Mouse (Mus musculus): ENCODE measurements around the gene Creld2. TPM values are rescaled to one million over a fixed set of nuclear protein-coding genes. Genes with fewer than 3 reads are reported as not detected.

Gene Creld2
- total RNA-seq, 2 experiments from 2014 or later = 17.5 to 26.0 TPM

DNA sequence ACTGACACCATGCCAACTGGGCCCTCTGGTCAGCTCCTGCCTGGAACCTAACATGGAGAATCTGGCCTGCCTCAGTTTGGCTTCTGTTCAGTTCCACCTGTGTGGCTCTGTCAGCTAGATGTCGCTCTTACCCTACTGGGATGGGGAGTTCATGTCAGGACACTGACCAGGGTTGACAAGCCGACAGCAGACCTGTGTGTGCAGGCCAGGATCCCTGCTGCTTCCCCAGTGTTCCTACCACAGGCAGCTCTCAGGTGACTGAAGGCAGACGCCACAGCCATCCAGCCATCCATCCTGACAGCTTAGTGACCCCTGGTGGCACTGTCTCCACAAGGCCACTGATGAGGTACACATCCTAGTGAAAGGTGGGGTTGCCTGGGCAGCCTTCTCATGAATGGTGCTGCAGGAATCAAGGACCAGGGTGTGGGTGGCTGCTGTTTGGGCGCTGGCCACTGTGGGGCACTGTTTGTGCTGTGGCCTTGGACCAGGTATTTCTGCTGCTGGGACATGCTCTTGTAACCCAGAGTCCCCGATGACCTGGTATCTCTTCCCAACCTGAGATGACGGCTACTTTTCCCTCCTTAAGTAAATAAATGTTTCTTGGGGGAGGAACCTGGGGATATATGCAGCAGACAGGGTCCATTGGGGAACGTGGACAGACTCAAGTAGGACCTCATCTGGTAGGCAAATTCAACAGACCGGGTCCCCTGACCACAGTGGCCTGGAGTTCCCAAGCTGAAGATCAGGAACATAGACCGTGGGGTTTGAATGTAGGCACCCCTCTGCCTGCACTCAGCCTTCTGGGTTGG, 8.7 kb downstream of the Creld2 start:
- intact Hi-C loops (cut with DNase I) = loop anchor here (1.0 to 10.0 kb wide), 4 partner anchors 34 to 227 kb away; partner anchors contain the start of genes Panx2 and Pim3
- peak in 1 of 2 experiments; percentile 38 for DNase-seq (ENCODE audit: low spot score in 2 of 2)

DNA sequence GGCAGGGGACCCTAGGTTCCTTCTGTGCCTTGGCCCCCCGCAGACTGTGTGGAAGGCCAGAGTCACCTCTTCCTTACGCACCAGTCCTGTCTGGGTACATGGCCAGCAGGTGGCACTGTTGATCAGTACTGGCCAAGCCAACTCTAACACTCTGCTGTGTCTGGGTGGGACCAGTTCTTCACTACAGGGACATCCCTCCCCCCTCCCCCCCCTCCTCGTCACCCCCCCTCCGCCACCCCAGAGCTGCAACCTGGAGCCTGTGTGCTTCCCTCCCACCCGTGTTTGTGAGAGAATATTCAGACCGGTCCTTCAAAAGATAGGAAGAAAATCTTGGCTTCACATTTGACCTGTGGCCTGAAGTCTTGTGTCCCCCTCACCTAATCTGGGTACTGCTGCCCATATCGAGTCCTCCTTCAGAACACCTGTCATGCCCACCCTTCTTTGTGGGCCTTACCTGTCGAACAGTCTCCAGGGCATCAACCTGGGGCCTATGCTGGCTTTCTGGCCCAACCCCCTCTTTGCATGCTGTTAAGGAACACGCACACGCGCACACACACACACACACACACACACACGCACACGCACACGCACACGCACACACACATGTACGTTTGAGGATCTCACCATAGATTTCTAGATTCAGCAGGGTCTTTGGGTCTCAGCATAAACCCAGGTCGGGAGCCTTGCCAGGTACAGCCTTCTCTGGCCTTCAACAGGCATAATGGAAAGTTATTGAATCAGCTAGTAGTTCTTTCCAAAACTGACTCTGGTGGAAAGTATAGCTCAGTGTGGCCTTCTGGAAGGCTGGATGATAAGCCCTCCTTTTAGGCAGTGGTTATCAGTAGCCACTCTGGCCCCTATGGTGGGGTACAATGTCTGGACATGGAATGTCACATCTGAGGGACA, 9.6 kb downstream of the Creld2 start:
- intact Hi-C loops (cut with DNase I) = loop anchor here (1.0 to 10.0 kb wide), 4 partner anchors 33 to 226 kb away; partner anchors contain the start of genes Panx2 and Pim3
- DNase-seq (ENCODE audit: low spot score in 2 of 2) = peak; percentile 79 to 87

- peak; percentile 41 to 43 for DNase-seq (ENCODE audit: low spot score in 2 of 2)
- intact Hi-C loops (cut with DNase I) = loop anchor here (5.0 to 10.0 kb wide), 2 partner anchors 32 to 225 kb away; partner anchors contain the start of genes Panx2 and Pim3
Measured at GRCm38 (mm10) chr15:88829791-88830440, 10.5 kb downstream of the Creld2 start.

DNA sequence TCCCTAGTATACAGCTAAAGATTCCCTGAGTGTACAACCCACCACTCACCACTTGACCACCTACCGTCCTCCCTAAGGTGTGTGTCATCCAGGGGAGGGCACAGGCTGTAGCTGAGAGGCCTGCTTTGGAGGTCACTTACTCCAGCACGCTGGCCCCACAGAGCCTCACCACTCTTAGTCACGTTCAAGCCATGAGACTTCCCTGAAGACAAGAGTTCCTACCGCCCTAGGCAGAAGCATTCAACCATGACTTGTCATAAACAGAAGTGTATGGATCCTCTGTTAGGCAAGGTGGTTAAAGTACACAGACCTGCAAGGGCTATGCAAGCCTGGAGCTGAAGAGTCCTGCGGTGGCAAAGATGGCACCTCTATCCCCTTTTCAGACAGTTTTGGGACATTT, 11.2 kb downstream of the Creld2 start:
- intact Hi-C loops (cut with DNase I) = no loop called here
- no peak for DNase-seq (ENCODE audit: low spot score in 2 of 2)

DNA sequence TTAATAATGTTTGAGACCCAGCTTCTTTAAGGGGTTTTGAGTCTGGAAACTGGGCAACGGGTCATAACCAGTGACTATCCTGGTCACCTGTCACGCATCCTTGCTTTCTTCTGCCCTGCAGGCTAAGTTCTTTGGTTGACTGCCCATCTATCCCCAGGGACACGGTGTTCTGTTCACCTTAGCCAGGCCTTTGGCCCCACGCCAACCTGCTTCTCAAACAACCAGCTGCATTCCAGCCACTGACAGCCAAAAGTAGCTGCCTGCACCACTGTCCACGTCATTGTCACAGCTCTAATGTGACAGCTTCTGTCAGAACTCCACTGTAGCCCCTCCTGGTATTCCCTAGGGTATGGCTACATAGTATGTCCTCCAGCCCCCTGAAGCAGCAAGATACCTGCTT, 12.0 kb downstream of the Creld2 start:
- intact Hi-C loops (cut with DNase I) = no loop called here

DNA sequence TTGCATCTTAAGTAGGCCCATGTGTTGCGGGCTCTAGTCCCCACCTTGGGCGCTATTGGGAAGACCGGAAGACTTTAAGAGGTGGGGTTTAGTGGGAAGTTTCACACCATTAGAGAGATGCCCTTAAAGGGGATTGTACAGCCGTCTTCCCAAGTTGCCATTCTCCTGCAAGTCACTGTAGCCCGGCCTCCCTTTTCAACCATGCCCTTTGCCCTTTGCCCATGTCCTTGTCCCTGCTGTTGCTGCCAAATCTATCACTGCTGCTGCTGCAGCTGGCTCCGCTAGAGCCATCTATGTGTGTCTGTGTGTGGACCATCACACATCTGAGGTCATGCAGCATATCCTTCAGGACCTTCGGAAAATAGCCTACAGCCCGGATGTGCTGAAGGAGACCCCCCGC, 13.1 kb downstream of the Creld2 start:
- intact Hi-C loops (cut with DNase I) = no loop called here
- DNase-seq (ENCODE audit: low spot score in 2 of 2) = no peak

More for the DNA sequence above, 12.0 kb downstream of the Creld2 start:
- DNase-seq (ENCODE audit: low spot score in 2 of 2) = no peak

DNA sequence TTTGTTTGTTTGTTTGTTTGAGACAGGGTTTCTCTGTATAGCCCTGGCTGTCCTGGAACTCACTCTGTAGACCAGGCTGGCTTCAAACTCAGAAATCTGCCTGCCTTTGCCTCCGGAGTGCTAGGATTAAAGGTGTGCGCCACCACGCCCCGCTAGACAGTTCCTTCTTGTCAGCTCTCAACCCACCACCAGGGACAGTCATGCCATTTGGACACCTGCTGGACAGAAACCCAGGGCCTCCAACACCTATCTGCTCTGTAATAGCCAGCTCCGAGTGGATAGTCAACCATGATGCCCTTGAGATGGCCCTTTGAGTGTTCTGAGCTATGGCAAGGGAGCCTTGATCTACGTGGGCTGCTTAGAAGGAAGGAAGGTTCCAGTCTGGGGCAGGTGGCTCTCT, 16.6 kb downstream of the Creld2 start:
- no peak for DNase-seq (ENCODE audit: low spot score in 2 of 2)
- intact Hi-C loops (cut with DNase I) = no loop called here

- DNase-seq (ENCODE audit: low spot score in 2 of 2) = no peak
- intact Hi-C loops (cut with DNase I) = no loop called here
Measured at GRCm38 (mm10) chr15:88836571-88836970, 17.1 kb downstream of the Creld2 start.

DNA sequence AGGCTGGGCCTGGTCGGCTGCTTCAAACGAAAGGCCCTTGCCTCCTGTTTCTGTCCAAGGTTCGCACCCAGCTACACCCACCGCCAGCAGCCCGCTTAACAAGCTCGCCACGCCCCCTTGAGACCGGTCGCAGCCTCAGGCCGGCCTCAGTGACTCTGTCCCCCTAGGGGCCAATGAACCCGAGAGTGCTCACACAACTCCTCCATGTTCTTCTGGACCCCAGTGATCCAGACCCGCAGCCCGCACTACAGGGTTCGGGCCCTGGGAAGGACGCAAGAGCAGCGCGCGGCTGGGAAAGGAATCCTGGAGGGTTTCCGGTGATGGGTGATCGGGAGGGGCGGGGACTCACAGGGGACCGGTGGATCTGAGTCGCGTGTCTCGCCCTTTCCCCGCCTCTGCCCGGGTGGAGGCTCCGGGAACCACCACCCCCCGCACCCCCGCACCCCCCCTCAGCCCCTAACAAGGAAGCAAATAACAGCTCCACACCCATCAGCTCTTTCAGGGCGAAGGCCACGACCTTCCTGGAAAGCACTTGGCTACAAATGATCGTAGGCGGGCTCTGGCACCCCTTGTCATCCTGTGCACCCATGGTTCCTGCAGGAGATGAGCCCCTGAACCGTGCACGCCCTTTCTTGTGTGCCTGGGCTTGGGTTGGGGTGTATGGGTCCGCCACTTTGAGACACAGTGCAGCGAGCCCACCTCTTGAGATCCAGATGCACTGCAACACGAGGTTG, 17.9 kb downstream of the Creld2 start:
- DNase-seq (ENCODE audit: low spot score in 2 of 2) = peak; percentile 53 to 55
- intact Hi-C loops (cut with DNase I) = no loop called here

DNA sequence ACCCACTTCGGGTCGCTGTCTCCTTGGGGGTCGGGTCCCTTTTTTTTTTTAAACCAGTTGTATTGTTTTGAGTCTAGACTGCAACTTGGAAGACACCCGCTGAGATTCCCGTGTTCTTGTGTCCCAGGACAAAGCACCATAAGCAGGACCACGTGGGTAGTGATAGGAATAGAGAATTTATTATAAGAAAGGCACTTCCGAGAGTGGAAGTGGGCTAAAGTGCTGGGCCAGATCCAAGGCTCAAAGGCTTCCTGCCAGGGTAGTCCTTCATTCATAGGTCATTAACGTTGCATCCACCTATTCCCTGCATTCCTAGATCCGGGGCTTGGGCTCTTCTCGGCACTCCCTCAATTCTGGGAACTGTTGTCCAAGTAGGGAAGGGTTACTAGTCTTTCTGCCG, 18.5 kb downstream of the Creld2 start:
- intact Hi-C loops (cut with DNase I) = loop anchor here (2.0 kb wide), 1 partner anchor 25 kb away; the partner anchor contains the start of gene Pim3

GRCm38 (mm10) chr15:88839271-88839670, 19.8 kb downstream of the Creld2 start:
- intact Hi-C loops (cut with DNase I) = loop anchor here (2.0 kb wide), 1 partner anchor 24 kb away; the partner anchor contains the start of gene Pim3

More for the DNA sequence above, 18.5 kb downstream of the Creld2 start:
- no peak for DNase-seq (ENCODE audit: low spot score in 2 of 2)

GRCm38 (mm10) chr15:88840126-88840525, 20.7 kb downstream of the Creld2 start:
- DNase-seq (ENCODE audit: low spot score in 2 of 2) = no peak
- intact Hi-C loops (cut with DNase I) = no loop called here

More at GRCm38 (mm10) chr15:88839271-88839670, 19.8 kb downstream of the Creld2 start:
- DNase-seq (ENCODE audit: low spot score in 2 of 2) = peak; percentile 64 to 70

DNA sequence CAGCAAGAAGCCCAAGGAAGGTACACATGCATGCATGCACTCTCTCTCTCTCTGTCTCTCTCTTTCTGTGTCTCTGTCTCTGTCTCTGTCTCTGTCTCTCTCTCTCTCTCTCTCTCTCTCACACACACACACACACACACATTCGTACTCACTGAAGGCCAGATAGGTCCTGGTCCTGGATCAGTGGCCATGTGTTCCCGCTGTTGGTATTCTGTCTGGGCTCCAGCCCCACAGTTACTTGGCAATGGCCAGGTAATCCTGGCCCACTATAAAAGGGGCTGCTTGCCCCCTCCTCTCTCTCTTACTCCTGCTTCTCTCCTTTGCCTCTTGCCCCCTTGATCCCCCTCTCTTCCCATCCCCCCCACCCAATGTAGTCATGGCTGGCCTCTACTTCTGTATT, 21.7 kb downstream of the Creld2 start:
- no peak for DNase-seq (ENCODE audit: low spot score in 2 of 2)
- intact Hi-C loops (cut with DNase I) = no loop called here

DNA sequence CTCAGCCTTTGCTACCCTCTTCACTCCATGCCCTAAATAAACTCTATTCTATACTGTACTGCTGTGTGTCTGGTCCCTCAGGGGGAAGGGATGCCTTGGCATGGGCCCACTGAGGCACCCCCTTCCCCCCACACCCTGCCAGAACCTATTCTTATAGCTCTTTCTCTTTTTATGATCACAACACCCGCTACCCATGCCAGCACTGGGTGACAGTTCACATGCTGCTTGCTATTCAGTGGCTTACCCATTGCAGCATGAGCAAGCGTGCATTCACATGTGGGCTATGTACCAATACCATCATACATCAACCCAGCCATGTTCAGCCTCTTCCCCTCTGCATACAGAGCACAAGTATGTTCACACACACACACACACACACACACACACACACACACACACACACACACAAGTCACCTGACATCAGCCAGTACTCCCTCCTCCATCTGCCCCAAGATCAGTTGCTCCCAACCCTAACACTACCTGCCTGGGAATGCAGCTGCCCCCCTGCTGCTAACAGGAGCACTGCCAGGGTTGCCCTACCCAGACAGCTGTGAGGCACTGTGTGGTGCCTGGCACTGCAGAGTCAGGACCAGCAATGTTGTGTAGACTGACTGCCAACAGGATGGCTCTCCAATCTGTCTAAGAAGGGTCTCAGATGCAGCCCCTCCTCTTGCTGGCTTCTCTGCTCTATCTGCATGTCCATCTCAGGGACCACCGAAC, 22.3 kb downstream of the Creld2 start:
- DNase-seq (ENCODE audit: low spot score in 2 of 2) = no peak
- intact Hi-C loops (cut with DNase I) = no loop called here

- intact Hi-C loops (cut with DNase I) = no loop called here
- DNase-seq (ENCODE audit: low spot score in 2 of 2) = no peak
Measured at GRCm38 (mm10) chr15:88842300-88842673, 22.8 kb downstream of the Creld2 start.

DNA sequence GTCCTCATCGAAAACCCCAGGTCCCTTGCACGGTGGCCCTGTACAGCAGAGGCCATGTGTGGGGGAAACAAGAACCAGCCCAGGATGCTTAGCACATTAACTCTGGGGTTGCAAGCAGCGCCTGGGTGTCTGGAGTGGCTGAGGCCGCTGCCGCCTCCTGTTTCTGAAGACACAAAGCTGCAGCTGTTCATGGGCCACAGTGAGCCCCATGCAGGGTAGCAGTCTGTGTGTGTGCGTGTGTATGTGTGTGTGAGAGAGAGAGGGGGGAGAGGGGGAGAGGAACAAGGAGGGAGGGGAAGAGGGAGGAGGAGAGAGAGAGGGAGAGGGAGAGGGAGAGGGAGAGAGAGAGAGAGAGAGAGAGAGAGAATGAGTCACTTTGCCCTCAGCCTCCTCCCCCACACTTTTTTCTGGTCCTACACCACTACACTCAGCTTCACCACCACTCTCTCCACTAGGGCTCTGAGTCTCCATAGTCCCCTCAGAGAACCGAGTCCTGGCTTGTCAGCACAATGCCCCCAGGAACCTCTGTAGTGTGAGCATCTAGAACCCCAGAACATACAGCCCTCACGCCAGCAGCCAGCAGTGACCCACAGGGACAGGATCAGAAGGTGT, 24.1 kb downstream of the Creld2 start:
- intact Hi-C loops (cut with DNase I) = no loop called here

GRCm38 (mm10) chr15:88844966-88845365, 25.5 kb downstream of the Creld2 start:
- no peak for DNase-seq (ENCODE audit: low spot score in 2 of 2)
- intact Hi-C loops (cut with DNase I) = no loop called here

More for the DNA sequence above, 24.1 kb downstream of the Creld2 start:
- no peak for DNase-seq (ENCODE audit: low spot score in 2 of 2)

GRCm38 (mm10) chr15:88848661-88849060, 29.2 kb downstream of the Creld2 start:
- intact Hi-C loops (cut with DNase I) = no loop called here
- no peak for DNase-seq (ENCODE audit: low spot score in 2 of 2)
